Mouse (Mus musculus): ENCODE results near the gene Cnnm2. TPM values are rescaled to one million over a fixed set of nuclear protein-coding genes. Genes with fewer than 3 reads are reported as not detected.

Gene Cnnm2
- total and polyA plus RNA-seq, 2 experiments from 2014 or later = 9.5 to 47.2 TPM

- ATAC-seq (no peak), DNase-seq (ENCODE audit: low spot score) (no peak)
- WGBS = 79% methylated on average over 7 of the region's 7 CpGs
Measured at GRCm38 (mm10) chr19:46791360-46791759, 30.0 kb downstream of the Cnnm2 start.

GRCm38 (mm10) chr19:46791921-46792320 lies 30.5 kb downstream of the Cnnm2 start:
- H3K4me3 ChIP-seq (ENCODE audit: low read length) = no peak overlapping the region
- no peak overlapping the region for H3K9ac ChIP-seq (replicated peaks; ENCODE audit: low read length)
- DNase-seq (ENCODE audit: low spot score) (no peak), ATAC-seq (no peak)
- no peaks in the 10 kb centered on the region for H3K27me3 ChIP-seq (ENCODE audit: insufficient read depth, low read length)
- H3K4me1 ChIP-seq (ENCODE audit: insufficient read depth, low read length) = no peaks in the 10 kb centered on the region
- no peak for TF ChIP-seq CTCF (IDR thresholded peaks at IDR 0.05; ENCODE audit: low read depth)
- H3K4me2 ChIP-seq (ENCODE audit: low read depth, low read length) = no peak overlapping the region
- no peaks in the 10 kb centered on the region for H3K9me3 ChIP-seq (ENCODE audit: low read length)
- H3K36me3 ChIP-seq (ENCODE audit: insufficient read depth, low read length) = no peaks in the 10 kb centered on the region
- H3K27ac ChIP-seq = no peak overlapping the region
- WGBS = 73% methylated on average over 8 of the region's 8 CpGs

More at GRCm38 (mm10) chr19:46791360-46791759, 30.0 kb downstream of the Cnnm2 start:
- Histone ChIP-seq H3K9ac (replicated peaks; ENCODE audit: low read length) (no peak overlapping the region), H3K4me3 (ENCODE audit: low read length) (no peak overlapping the region), H3K4me2 (ENCODE audit: low read depth, low read length) (no peak overlapping the region), H3K4me1 (ENCODE audit: insufficient read depth, low read length) (no peaks in the 10 kb centered on the region), H3K27ac (no peak overlapping the region), H3K27me3 (ENCODE audit: insufficient read depth, low read length) (no peaks in the 10 kb centered on the region), H3K36me3 (ENCODE audit: insufficient read depth, low read length) (no peaks in the 10 kb centered on the region), H3K9me3 (ENCODE audit: low read length) (no peaks in the 10 kb centered on the region)
- no peak for TF ChIP-seq CTCF (IDR thresholded peaks at IDR 0.05; ENCODE audit: low read depth)

- DNase-seq (ENCODE audit: low spot score) (no peak), ATAC-seq (no peak)
- H3K9me3 ChIP-seq (ENCODE audit: low read length) = no peaks in the 10 kb centered on the region
- H3K4me2 ChIP-seq (ENCODE audit: low read depth, low read length) = no peak overlapping the region
- H3K27me3 ChIP-seq (ENCODE audit: insufficient read depth, low read length) = no peaks in the 10 kb centered on the region
- no peak overlapping the region for H3K4me3 ChIP-seq (ENCODE audit: low read length)
- no peak overlapping the region for H3K27ac ChIP-seq
- no peaks in the 10 kb centered on the region for H3K36me3 ChIP-seq (ENCODE audit: insufficient read depth, low read length)
- TF ChIP-seq CTCF (IDR thresholded peaks at IDR 0.05; ENCODE audit: low read depth) = no peak
- WGBS = 86% methylated on average over 3 of the region's 3 CpGs
- no peaks in the 10 kb centered on the region for H3K4me1 ChIP-seq (ENCODE audit: insufficient read depth, low read length)
- H3K9ac ChIP-seq (replicated peaks; ENCODE audit: low read length) = no peak overlapping the region
Measured at GRCm38 (mm10) chr19:46792480-46792879, 31.1 kb downstream of the Cnnm2 start.

GRCm38 (mm10) chr19:46794181-46794580 lies 32.8 kb downstream of the Cnnm2 start:
- no peak for TF ChIP-seq CTCF (IDR thresholded peaks at IDR 0.05; ENCODE audit: low read depth)
- no peak overlapping the region for H3K4me3 ChIP-seq (ENCODE audit: low read length)

GRCm38 (mm10) chr19:46799903-46800583 lies 38.6 kb downstream of the Cnnm2 start:
- TF ChIP-seq CTCF (IDR thresholded peaks at IDR 0.05; ENCODE audit: low read depth) = no peak
- WGBS = 97% methylated on average over 4 of the region's 4 CpGs
- ATAC-seq = no peak

More at GRCm38 (mm10) chr19:46794181-46794580, 32.8 kb downstream of the Cnnm2 start:
- ATAC-seq (no peak), DNase-seq (ENCODE audit: low spot score) (no peak)
- Histone ChIP-seq H3K9ac (replicated peaks; ENCODE audit: low read length) (no peak overlapping the region), H3K4me1 (ENCODE audit: insufficient read depth, low read length) (no peaks in the 10 kb centered on the region), H3K4me2 (ENCODE audit: low read depth, low read length) (no peak overlapping the region), H3K27ac (no peak overlapping the region), H3K36me3 (ENCODE audit: insufficient read depth, low read length) (no peaks in the 10 kb centered on the region), H3K9me3 (ENCODE audit: low read length) (no peaks in the 10 kb centered on the region), H3K27me3 (ENCODE audit: insufficient read depth, low read length) (no peaks in the 10 kb centered on the region)
- WGBS = 64% methylated on average over 8 of the region's 8 CpGs

GRCm38 (mm10) chr19:46801492-46801891 lies 40.1 kb downstream of the Cnnm2 start:
- WGBS = 84% methylated on average over 7 of the region's 7 CpGs
- Histone ChIP-seq H3K27me3 (ENCODE audit: insufficient read depth, low read length) (no peaks in the 10 kb centered on the region), H3K4me2 (ENCODE audit: low read depth, low read length) (no peak overlapping the region), H3K4me3 (ENCODE audit: low read length) (no peak overlapping the region), H3K36me3 (ENCODE audit: insufficient read depth, low read length) (no peaks in the 10 kb centered on the region), H3K9me3 (ENCODE audit: low read length) (no peaks in the 10 kb centered on the region), H3K9ac (replicated peaks; ENCODE audit: low read length) (no peak overlapping the region), H3K27ac (no peak overlapping the region), H3K4me1 (ENCODE audit: insufficient read depth, low read length) (peaks cover 3% of the 10 kb centered on the region; the same call in 1 of the 2 replicates)
- ATAC-seq = no peak
- DNase-seq (ENCODE audit: low spot score) = no peak
- TF ChIP-seq CTCF (IDR thresholded peaks at IDR 0.05; ENCODE audit: low read depth) = no peak

More at GRCm38 (mm10) chr19:46799903-46800583, 38.6 kb downstream of the Cnnm2 start:
- Histone ChIP-seq H3K4me3 (ENCODE audit: low read length) (no peak overlapping the region), H3K36me3 (ENCODE audit: insufficient read depth, low read length) (no peaks in the 10 kb centered on the region), H3K4me2 (ENCODE audit: low read depth, low read length) (no peak overlapping the region), H3K4me1 (ENCODE audit: insufficient read depth, low read length) (peaks cover 3% of the 10 kb centered on the region; the same call in 1 of the 2 replicates), H3K27ac (no peak overlapping the region), H3K27me3 (ENCODE audit: insufficient read depth, low read length) (no peaks in the 10 kb centered on the region), H3K9ac (replicated peaks; ENCODE audit: low read length) (no peak overlapping the region), H3K9me3 (ENCODE audit: low read length) (no peaks in the 10 kb centered on the region)
- DNase-seq (ENCODE audit: low spot score) = no peak

- Histone ChIP-seq H3K27me3 (ENCODE audit: insufficient read depth, low read length) (no peaks in the 10 kb centered on the region), H3K4me2 (ENCODE audit: low read depth, low read length) (no peak overlapping the region), H3K9ac (replicated peaks; ENCODE audit: low read length) (no peak overlapping the region), H3K27ac (no peak overlapping the region), H3K36me3 (ENCODE audit: insufficient read depth, low read length) (no peaks in the 10 kb centered on the region), H3K4me3 (ENCODE audit: low read length) (no peak overlapping the region), H3K9me3 (ENCODE audit: low read length) (no peaks in the 10 kb centered on the region), H3K4me1 (ENCODE audit: insufficient read depth, low read length) (peaks cover 3% of the 10 kb centered on the region; the same call in 1 of the 2 replicates)
- WGBS = 73% methylated on average over 9 of the region's 9 CpGs
- TF ChIP-seq CTCF (IDR thresholded peaks at IDR 0.05; ENCODE audit: low read depth) = no peak
- DNase-seq (ENCODE audit: low spot score) = no peak
- ATAC-seq = no peak
Measured at GRCm38 (mm10) chr19:46802306-46802705, 40.9 kb downstream of the Cnnm2 start.

Measured in hindbrain, postnatal 0 days (tissue).